Mouse (Mus musculus) lung, postnatal 4 days (tissue): ENCODE measurements around the gene A3galt2.
A peak's percentile ranks its signal among the peaks of the same experiment; 100 is the strongest.

Source experiments
- DNase-seq, 2 experiments: peaks; one replicate each; pipeline ENCODE4 v3.0.0; 2021

The A3galt2 gene

GRCm38 (mm10) chr4:128755064-128755463 is at the start of gene A3galt2:
Gene A3galt2, plus strand, starts transcription at chr4:128755364.
- DNase-seq: peak in 1 of 2 experiments; percentile 17

- peak; percentile 73 to 86 for DNase-seq
These were observed 48.5 kb upstream of the A3galt2 start for GRCm38 (mm10) chr4:128706626-128707025.

- DNase-seq: no peak
These were observed 47.8 kb upstream of the A3galt2 start for GRCm38 (mm10) chr4:128707384-128707783.

GRCm38 (mm10) chr4:128709061-128709780 is 45.9 kb upstream of the A3galt2 start:
- peak in 1 of 2 experiments; percentile 65 for DNase-seq

- no peak for DNase-seq
These were observed 45.4 kb upstream of the A3galt2 start for GRCm38 (mm10) chr4:128709781-128710166.

GRCm38 (mm10) chr4:128710286-128710685 is 44.9 kb upstream of the A3galt2 start:
- DNase-seq: no peak

GRCm38 (mm10) chr4:128710800-128711199 is 44.4 kb upstream of the A3galt2 start:
- no peak for DNase-seq

GRCm38 (mm10) chr4:128711455-128712135 is 43.6 kb upstream of the A3galt2 start:
- peak; percentile 90 to 95 for DNase-seq

GRCm38 (mm10) chr4:128712136-128712655 is 43.0 kb upstream of the A3galt2 start:
- peak in 1 of 2 experiments; percentile 46 for DNase-seq

- no peak for DNase-seq
These were observed 42.2 kb upstream of the A3galt2 start for GRCm38 (mm10) chr4:128712941-128713340.

GRCm38 (mm10) chr4:128715241-128716204 is 39.6 kb upstream of the A3galt2 start:
- peak; percentile 60 to 84 for DNase-seq

- no peak for DNase-seq
These were observed 38.9 kb upstream of the A3galt2 start for GRCm38 (mm10) chr4:128716279-128716678.

GRCm38 (mm10) chr4:128716731-128717130 is 38.4 kb upstream of the A3galt2 start:
- DNase-seq: no peak

GRCm38 (mm10) chr4:128720110-128720509 is 35.1 kb upstream of the A3galt2 start:
- peak; percentile 71 to 86 for DNase-seq

- no peak for DNase-seq
These were observed 34.0 kb upstream of the A3galt2 start for GRCm38 (mm10) chr4:128721061-128721648.

- DNase-seq: no peak
These were observed 33.4 kb upstream of the A3galt2 start for GRCm38 (mm10) chr4:128721761-128722160.

- no peak for DNase-seq
These were observed 32.2 kb upstream of the A3galt2 start for GRCm38 (mm10) chr4:128722932-128723331.

GRCm38 (mm10) chr4:128723431-128723830 is 31.7 kb upstream of the A3galt2 start:
- DNase-seq: no peak

GRCm38 (mm10) chr4:128724059-128724458 is 31.1 kb upstream of the A3galt2 start:
- peak; percentile 29 to 53 for DNase-seq

GRCm38 (mm10) chr4:128727019-128727720 is 28.0 kb upstream of the A3galt2 start:
- DNase-seq: peak; percentile 90 to 94

GRCm38 (mm10) chr4:128727721-128728430 is 27.3 kb upstream of the A3galt2 start:
- peak; percentile 64 to 83 for DNase-seq
